Mouse (Mus musculus) spleen, postnatal 4 days (tissue): ENCODE measurements around the gene Col6a6.
"Not testable (repeated sequence)": the region's sequence is repeated elsewhere in the genome, so short reads cannot be mapped to it uniquely, and the experiment has no call there.

Experiments used
- DNase-seq, 2 experiments: peaks; one replicate each; pipeline ENCODE4 v3.0.0; 2022; ENCODE audit warnings: low spot score in 2 of 2

Col6a6 gene

GRCm38 (mm10) chr9:105827791-105828385 lies at the start of gene Col6a6:
Col6a6 (minus strand) TSS chr9:105828160.
- DNase-seq, result no peak

DNA sequence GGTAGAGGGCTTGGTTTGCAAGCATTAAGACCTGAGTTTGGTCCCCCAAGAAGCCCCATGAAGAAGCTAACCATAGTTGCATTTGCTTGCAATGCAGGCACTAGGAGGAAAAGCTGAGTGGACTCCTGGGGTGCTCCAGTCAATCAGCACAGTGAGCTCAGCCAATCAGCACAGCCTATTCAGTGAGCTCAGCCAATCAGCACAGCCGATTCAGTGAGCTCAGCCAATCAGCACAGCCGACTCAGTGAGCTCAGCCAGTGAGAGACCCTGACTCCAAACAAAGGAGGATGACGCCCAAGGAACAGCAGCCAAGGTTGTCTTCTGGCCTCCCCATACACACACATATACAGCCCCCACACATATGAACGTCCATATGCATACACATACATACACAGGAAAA lies 48.2 kb upstream of the Col6a6 start:
- DNase-seq, result no peak

DNA sequence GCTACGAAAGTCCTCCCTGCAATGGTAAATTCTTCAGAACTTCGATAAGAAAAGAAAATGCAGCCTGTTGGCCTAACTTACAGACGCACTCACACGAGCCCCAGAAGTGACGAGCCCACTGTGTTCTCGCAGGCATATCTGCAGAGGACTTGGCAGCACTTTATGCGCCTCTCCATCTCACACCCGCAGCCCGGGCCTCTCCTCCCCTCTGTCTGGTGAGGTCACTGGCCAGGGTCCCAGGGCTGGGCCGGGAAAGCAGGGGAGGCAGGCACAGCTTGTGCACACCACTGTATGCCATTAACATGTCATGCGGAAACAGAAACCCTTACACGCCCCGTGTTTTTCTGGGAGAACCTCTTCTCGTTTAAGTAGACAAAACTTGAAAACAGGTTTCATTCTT lies 43.7 kb upstream of the Col6a6 start:
- DNase-seq, result no peak

DNA sequence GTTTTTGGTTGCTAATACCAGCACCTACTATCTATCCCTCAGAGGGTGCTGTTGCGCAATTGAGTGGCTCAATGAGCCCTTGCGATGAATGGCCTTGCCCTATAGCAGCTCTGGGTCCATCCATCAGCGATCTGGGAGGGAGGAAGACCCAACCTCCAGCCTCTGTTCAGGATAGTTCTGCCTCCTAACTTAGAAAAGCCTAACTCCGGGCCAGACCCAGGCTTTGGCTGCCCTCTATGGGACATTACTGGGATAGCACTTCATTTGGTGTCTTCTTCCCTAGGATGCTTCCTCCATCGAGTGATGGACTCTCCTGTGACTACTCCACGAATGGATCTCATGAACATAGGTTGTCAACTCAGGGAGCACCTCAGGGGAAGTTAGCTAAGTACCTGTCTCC lies 29.8 kb upstream of the Col6a6 start:
- DNase-seq, result peak; percentile 26 to 69

- DNase-seq, result no peak
These were observed 24.8 kb upstream of the Col6a6 start for GRCm38 (mm10) chr9:105852778-105853065.

DNA sequence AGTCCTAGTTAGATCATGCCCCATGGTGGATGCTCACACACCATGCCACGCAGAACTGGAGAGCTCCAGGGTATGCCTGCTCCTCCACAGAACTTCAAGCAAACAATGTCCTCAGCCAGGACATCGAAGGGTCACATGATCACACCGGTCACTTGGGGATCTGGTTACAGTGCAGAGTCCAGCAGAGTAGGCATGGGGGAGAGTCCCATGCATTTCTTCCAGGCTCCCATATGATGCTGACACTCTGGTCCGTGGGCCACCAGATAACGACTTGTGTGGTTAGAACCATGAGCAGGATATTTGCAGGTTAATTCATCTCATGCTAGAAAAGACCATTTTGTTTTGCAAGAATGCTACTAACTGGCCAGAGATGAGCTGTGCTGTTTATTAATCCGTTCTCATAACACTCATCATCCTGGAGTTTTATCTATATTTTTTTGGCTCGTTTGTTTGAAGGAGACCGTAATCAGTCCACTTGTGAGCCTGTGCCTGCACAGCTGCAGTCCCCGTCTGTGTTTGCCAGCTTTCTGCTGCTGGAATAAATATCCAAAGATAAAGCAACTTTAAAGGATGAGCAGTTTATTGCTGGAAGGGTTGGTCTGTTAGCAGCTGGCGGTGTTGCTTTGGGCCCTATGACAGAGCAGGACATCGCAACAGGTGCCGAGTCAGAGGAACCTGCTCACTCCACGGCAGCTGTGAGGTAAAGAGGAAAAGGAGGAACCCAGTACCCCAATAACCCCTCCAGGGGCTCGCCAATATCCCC lies 24.2 kb upstream of the Col6a6 start:
- no peak for DNase-seq

GRCm38 (mm10) chr9:105851011-105851410 lies 23.1 kb upstream of the Col6a6 start:
- DNase-seq, result no peak

- DNase-seq, result no peak
These were observed 20.4 kb upstream of the Col6a6 start for GRCm38 (mm10) chr9:105848396-105848795.

DNA sequence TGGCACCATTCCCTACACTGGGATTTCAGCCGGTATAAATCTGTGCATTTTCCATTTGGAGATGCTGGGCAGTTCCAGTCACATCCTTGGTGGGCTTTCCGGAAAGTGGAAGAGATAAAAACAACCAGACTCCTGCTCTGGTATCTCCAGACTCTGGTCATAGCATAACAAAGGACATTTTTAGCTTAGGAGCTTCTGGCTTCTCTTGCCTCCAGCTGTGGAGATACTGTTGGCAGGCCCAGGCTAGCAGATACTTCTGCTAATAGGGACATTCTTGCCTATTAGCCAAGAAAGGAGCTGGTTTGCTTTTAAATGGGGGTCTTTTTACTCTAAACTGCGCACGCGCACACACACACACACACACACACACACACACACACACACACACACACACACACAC lies 19.3 kb upstream of the Col6a6 start:
- no peak for DNase-seq

DNA sequence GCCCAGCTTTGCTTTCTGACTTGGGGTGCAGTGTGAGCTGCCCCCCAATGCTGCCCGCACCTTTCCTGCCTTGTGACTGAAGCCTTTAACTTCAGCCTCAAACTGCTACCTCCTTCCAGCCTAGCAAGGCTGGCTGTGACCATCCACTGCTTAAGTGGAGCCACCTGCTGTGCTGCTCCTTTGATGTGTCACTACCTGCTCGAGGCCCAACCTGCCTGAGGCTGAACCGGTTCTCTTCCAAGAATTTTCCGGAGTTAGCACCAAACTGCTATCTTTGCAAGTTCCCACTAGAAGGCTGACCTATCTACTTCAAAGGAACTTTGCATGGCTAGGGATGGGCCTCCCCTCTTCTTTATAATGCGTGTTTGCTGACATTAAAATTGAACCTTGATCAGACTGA lies 13.4 kb upstream of the Col6a6 start:
- DNase-seq, result not testable (repeated sequence)

DNA sequence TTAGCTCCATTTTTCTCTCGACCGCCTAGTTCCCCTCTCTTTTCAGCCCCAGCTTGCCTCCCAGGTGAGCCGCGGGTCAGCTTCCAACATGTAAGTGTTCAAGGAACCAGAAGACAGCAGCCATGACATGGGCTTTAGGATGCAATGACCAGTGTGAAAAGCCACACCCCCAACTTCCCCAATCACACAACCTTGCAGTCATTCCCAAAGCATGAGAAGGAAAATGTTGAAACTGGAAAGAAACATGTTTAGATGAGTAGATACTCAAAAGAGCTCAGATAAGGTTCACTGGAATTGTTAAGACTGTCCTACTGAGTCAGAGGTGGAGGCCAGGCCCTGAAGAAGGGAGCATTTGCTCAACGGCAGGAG lies 11.2 kb upstream of the Col6a6 start:
- no peak for DNase-seq

- no peak for DNase-seq
These were observed 10.6 kb upstream of the Col6a6 start for GRCm38 (mm10) chr9:105838396-105839146.

- DNase-seq, result no peak
These were observed 7.6 kb upstream of the Col6a6 start for GRCm38 (mm10) chr9:105835587-105835986.

- DNase-seq, result no peak
These were observed 6.8 kb upstream of the Col6a6 start for GRCm38 (mm10) chr9:105834799-105835198.

- no peak for DNase-seq
These were observed 3.3 kb upstream of the Col6a6 start for GRCm38 (mm10) chr9:105831291-105831690.

- DNase-seq, result no peak
These were observed 798 bp downstream of the Col6a6 start for GRCm38 (mm10) chr9:105827076-105827647.

- DNase-seq, result no peak
These were observed 7.2 kb downstream of the Col6a6 start for GRCm38 (mm10) chr9:105820711-105821110.

DNA sequence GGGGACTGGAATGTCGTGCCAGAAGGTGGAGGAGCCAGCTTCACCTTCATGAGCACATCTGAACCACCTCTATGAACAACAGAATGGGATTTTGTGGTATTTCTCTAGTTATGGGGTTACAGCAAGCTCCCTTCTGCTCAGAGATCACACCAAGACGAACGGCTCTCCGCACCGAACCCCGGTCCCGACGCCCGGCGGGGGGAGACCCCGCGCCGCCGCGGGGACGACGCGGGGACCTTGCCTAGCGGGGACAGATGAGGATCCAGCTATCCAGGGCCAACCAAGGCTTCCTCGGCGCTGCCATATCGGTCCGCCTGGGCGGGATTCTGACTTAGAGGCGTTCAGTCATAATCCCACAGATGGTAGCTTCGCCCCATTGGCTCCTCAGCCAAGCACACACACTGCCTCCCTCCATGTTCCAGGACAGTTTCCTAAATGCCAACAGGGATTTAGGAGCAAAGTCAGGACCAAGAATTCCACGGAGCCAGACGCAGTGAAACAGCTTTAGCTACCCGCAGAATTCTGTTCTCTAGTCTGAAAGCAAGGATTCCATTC lies 8.7 kb downstream of the Col6a6 start:
- no peak for DNase-seq

- DNase-seq, result no peak
These were observed 13.5 kb downstream of the Col6a6 start for GRCm38 (mm10) chr9:105814436-105814835.

- no peak for DNase-seq
These were observed 16.5 kb downstream of the Col6a6 start for GRCm38 (mm10) chr9:105811458-105811857.

GRCm38 (mm10) chr9:105808920-105809505 lies 18.9 kb downstream of the Col6a6 start:
- no peak for DNase-seq

DNA sequence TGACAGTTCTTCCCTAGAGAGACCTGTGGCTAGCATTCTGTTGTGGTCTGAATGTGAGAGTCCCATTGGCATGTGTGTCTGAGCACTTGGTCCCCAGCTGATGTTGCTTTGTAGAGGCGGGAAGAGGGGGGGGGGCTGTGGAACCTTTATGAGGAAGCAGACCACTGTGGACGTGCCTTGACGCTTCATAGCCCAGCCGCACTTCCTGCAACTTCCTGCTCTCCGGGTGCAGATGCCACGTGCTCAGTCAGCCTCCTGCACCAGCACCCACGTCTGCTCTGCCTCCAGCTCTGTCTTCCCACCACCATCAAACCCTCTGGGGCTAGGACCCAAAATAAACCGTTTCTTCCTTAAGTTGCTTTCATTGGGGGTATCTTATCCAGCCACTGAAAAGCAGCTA lies 24.5 kb downstream of the Col6a6 start:
- DNase-seq, result no peak
